Mouse (Mus musculus): ENCODE data around the gene Zfx. TPM values are rescaled to one million over a fixed set of nuclear protein-coding genes. Genes with fewer than 3 reads are reported as not detected.

Gene Zfx
- polyA plus RNA-seq (2015; fragmentation: Nextera tagmentation; extraction: Ambion mirVana): 18.1 and 19.1 TPM in 2 replicates

DNA sequence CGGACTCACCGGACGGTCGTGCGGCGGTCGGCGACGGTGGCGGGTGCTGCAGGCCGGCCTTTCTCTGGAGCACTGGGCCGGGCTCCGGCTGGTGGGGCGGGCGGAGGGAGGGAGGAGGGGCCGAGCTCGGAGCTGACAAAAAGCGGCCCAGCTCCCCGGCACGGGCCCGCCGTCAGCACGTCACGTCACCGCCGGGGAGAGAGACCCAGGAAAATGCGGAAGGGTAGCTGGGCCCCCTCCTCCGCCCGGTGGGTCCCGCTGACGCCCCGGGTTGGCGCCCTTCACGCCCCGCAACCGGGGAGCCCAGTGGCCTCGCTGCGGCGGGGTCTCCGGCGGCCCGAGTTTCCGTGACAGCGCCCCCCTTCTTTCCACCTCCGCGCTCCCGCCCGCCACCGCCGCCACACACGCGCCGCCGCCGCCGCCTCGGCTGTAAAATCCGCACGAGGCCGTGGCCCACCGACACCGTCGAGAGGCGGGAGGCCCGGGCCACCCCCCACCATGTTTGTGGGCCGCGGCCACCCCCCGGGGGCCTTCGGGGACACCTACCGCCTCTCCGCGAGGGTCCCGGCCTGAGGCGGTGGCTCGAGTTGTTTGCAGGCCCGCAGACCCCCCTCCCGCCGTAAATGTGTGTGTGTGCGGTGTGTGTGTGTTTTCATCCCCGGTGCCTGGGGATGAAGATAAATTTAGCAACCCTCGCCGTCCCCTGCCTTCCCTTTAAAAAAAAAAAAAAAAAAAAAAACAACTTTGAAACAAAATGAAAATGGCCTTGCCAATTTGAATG is at the start of gene Zfx:
TSS of gene Zfx (minus strand) at position 644 of the 781 bp plus-strand sequence.
- peaks cover 18% of the 10 kb centered on the region for H3K27me3 ChIP-seq (replicated peaks; ENCODE audit: control insufficient read depth, insufficient read depth, low read length)

DNA sequence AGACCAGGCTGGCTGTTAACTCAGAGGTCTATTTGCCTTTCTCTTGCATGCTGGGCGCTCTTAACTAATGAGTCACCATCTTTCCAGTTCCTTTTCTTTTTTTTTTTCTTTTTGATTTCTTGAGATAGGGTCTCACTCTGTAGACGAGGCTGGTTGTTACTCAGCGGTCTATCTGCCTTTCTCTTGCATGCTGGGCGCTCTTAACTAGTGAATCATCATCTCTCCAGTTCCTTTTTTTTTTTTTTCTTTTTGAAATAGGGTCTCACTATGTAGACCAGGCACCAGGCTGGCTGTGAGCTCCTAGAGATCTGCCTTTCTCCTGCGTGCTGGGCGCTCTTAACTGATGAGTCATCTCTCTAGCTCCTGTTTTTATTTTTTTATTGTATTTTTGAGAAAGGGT is 45.8 kb upstream of the Zfx start:
- H3K36me3 ChIP-seq (ENCODE audit: control insufficient read depth, insufficient read depth, low read length): no peaks in the 10 kb centered on the region
- H3K9me3 ChIP-seq (ENCODE audit: control insufficient read depth, low read length): no peaks in the 10 kb centered on the region
- no peak overlapping the region for H3K27ac ChIP-seq (ENCODE audit: low read depth, low read length)
- no peak overlapping the region for H3K9ac ChIP-seq (ENCODE audit: low read depth, low read length)
- whole genome bisulfite sequencing: 86% methylated on average over 6 of the region's 6 CpGs
- peaks cover 24% of the 10 kb centered on the region for H3K27me3 ChIP-seq (replicated peaks; ENCODE audit: control insufficient read depth, insufficient read depth, low read length)
- no peak for ATAC-seq
- H3K4me2 ChIP-seq (ENCODE audit: low read length): no peak overlapping the region
- H3K4me1 ChIP-seq (ENCODE audit: control insufficient read depth, insufficient read depth, low read depth, low read length): no peaks in the 10 kb centered on the region
- no peak overlapping the region for H3K4me3 ChIP-seq (ENCODE audit: low read length)

More for the DNA sequence above, at the start of gene Zfx:
- 20% methylated on average over 32 of the region's 82 CpGs for WGBS
- H3K36me3 ChIP-seq (ENCODE audit: control insufficient read depth, insufficient read depth, low read length): no peaks in the 10 kb centered on the region
- H3K4me1 ChIP-seq (ENCODE audit: control insufficient read depth, insufficient read depth, low read depth, low read length): no peaks in the 10 kb centered on the region; the same call in 1 of the 2 replicates
- peak within 1 kb of the TSS; percentile 89 for H3K9ac ChIP-seq (ENCODE audit: low read depth, low read length)
- H3K4me2 ChIP-seq (ENCODE audit: low read length): peak within 1 kb of the TSS; percentile 52
- peak; percentile 79 for ATAC-seq
- H3K9me3 ChIP-seq (ENCODE audit: control insufficient read depth, low read length): no peaks in the 10 kb centered on the region; the same call in 1 of the 2 replicates
- peak within 1 kb of the TSS; percentile 61 for H3K4me3 ChIP-seq (ENCODE audit: low read length)
- H3K27ac ChIP-seq (ENCODE audit: low read depth, low read length): peak within 1 kb of the TSS; percentile 99

DNA sequence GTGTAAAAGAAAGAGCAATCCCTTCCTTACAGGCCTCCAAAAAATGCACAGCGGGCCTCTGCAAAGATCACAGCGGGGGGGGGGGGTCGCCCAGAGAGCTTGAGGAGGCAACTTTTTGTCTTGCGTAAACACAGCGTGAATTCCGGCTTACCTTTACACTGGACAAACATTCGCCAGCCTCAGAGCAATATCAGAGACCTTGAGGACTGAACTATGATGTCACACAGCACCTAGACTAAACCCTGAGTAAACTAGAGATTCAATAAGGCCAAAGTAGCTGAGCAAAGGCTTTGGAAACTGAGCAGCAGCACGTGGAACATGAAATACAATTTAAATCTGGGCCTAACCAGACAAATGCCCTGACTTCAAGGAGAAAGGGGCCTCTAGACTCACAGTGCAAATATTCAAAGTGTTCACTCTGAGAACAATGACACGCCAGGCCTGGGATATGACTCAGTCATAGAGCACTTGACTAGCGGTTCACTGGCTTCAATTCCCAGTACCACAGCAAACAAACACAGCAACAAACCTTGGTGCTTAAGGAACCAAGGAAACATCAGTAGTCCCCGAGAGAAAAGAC is 28.8 kb upstream of the Zfx start:
- H3K27me3 ChIP-seq (replicated peaks; ENCODE audit: control insufficient read depth, insufficient read depth, low read length): peaks cover 21% of the 10 kb centered on the region

DNA sequence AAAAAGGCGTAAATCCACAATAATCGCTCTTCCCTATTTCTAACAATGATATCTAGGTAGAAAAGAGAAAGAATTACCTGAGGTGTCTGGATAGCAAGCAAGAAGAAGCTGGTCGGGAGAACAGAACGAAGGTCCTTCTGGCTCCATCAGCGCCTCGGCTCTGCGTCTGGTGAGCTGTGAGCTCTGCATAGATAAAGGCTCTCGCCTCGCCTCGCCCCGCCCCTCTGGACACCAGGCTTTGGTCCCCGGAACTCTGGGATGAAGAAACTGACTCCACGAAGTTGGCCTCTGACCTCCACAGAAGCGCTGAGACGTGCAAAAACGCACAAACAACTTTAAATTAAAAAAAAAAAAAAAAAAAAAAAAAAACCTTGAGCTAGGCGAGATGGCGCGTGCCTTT is 27.0 kb upstream of the Zfx start:
- H3K9me3 ChIP-seq (ENCODE audit: control insufficient read depth, low read length): no peaks in the 10 kb centered on the region
- no peak for ATAC-seq
- no peaks in the 10 kb centered on the region for H3K4me1 ChIP-seq (ENCODE audit: control insufficient read depth, insufficient read depth, low read depth, low read length)
- H3K4me2 ChIP-seq (ENCODE audit: low read length): no peak overlapping the region
- H3K9ac ChIP-seq (ENCODE audit: low read depth, low read length): no peak overlapping the region
- H3K36me3 ChIP-seq (ENCODE audit: control insufficient read depth, insufficient read depth, low read length): no peaks in the 10 kb centered on the region
- WGBS: 82% methylated on average over 19 of the region's 19 CpGs
- H3K27me3 ChIP-seq (replicated peaks; ENCODE audit: control insufficient read depth, insufficient read depth, low read length): peaks cover 23% of the 10 kb centered on the region
- no peak overlapping the region for H3K4me3 ChIP-seq (ENCODE audit: low read length)
- H3K27ac ChIP-seq (ENCODE audit: low read depth, low read length): no peak overlapping the region

More for the DNA sequence above, 28.8 kb upstream of the Zfx start:
- Histone ChIP-seq H3K4me2 (ENCODE audit: low read length) (no peak overlapping the region), H3K9me3 (ENCODE audit: control insufficient read depth, low read length) (no peaks in the 10 kb centered on the region), H3K36me3 (ENCODE audit: control insufficient read depth, insufficient read depth, low read length) (no peaks in the 10 kb centered on the region), H3K9ac (ENCODE audit: low read depth, low read length) (no peak overlapping the region), H3K27ac (ENCODE audit: low read depth, low read length) (no peak overlapping the region), H3K4me3 (ENCODE audit: low read length) (no peak overlapping the region), H3K4me1 (ENCODE audit: control insufficient read depth, insufficient read depth, low read depth, low read length) (no peaks in the 10 kb centered on the region)
- no peak for ATAC-seq
- WGBS: 33% methylated on average over 11 of the region's 11 CpGs

DNA sequence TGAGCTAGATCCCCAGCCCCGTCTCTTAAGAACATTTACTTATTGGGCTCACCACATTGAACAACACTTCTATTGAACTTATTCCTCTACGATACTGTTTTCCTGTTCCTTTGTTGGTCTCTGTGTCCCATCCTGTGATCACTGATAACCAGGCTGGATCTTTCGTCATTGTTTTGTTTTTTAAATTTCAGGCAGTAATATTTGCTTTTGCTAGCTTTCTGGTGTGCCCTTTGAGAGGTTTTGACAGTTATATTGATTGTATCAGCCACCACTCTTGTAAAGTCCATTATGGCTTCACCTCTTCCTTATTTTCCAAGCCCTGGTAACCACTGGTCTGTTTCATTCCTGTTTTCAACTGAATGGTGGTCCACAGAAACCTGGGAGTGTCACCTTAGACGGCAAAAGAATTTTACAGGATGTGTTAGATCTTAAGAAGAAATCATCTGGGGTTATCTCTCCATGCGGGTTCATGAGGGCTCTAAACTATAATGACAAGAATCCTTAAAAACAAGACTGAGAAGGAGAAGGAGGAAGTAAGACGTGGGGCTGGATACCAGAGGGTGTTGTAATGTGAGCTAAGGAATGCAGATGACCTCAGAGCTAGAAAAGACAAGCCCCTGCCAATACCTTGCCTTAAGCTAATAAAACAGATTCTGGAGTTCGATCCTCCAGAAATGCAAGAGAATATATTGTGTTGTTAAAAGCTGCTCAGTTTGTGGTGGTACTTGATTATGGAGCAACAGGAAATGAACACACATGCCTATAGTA is 18.7 kb upstream of the Zfx start:
- Histone ChIP-seq H3K4me2 (ENCODE audit: low read length) (no peak overlapping the region), H3K36me3 (ENCODE audit: control insufficient read depth, insufficient read depth, low read length) (no peaks in the 10 kb centered on the region), H3K27me3 (replicated peaks; ENCODE audit: control insufficient read depth, insufficient read depth, low read length) (peaks cover 20% of the 10 kb centered on the region), H3K4me3 (ENCODE audit: low read length) (no peak overlapping the region), H3K9me3 (ENCODE audit: control insufficient read depth, low read length) (no peaks in the 10 kb centered on the region), H3K9ac (ENCODE audit: low read depth, low read length) (no peak overlapping the region), H3K27ac (ENCODE audit: low read depth, low read length) (no peak overlapping the region), H3K4me1 (ENCODE audit: control insufficient read depth, insufficient read depth, low read depth, low read length) (no peaks in the 10 kb centered on the region)
- WGBS: 79% methylated on average over 7 of the region's 7 CpGs
- ATAC-seq: no peak

DNA sequence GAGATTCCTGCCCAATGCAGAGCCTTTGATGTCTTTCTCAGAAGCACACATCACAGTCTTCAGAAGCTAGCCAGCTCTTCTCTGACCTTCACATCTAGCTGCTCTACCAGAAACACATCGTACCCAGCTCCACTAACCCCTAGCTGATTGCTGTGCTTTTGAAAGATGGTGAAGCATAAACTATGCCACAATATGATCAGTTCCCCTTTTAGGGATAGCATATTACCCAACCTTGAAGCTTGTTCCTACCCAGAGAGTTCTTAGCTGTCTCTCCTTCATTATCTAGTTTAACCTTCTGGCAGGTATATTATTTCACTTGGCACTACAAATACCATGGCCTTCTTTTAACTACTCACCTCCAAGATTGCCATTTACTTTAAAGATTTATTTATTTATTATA is 16.6 kb upstream of the Zfx start:
- H3K9me3 ChIP-seq (ENCODE audit: control insufficient read depth, low read length): no peaks in the 10 kb centered on the region
- WGBS: 89% methylated on average over 1 of the region's 1 CpGs
- no peaks in the 10 kb centered on the region for H3K36me3 ChIP-seq (ENCODE audit: control insufficient read depth, insufficient read depth, low read length)
- no peak overlapping the region for H3K4me2 ChIP-seq (ENCODE audit: low read length)
- no peak overlapping the region for H3K9ac ChIP-seq (ENCODE audit: low read depth, low read length)
- no peak overlapping the region for H3K27ac ChIP-seq (ENCODE audit: low read depth, low read length)
- no peak overlapping the region for H3K4me3 ChIP-seq (ENCODE audit: low read length)
- H3K4me1 ChIP-seq (ENCODE audit: control insufficient read depth, insufficient read depth, low read depth, low read length): no peaks in the 10 kb centered on the region
- ATAC-seq: no peak
- H3K27me3 ChIP-seq (replicated peaks; ENCODE audit: control insufficient read depth, insufficient read depth, low read length): peaks cover 23% of the 10 kb centered on the region

DNA sequence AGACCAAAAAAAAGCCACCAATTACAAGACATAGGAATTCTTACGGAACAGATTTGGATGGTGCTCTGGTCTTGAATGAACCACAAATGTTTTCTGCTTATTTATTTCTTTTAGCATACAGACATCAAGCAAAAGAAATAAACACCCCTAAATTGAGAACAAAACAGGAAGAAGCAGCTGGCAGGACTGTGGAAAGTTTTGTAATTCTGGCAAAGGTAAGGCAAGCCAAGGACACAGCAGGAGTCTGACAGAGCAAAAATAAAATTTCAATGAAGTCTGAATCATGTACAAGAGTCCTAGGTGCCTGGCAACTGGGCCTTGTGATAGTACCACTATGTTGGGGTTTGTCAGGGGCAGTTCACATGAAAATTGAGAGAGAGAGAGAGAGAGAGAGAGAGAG is 14.8 kb upstream of the Zfx start:
- no peak overlapping the region for H3K4me2 ChIP-seq (ENCODE audit: low read length)
- no peaks in the 10 kb centered on the region for H3K36me3 ChIP-seq (ENCODE audit: control insufficient read depth, insufficient read depth, low read length)
- no peak for ATAC-seq
- H3K4me3 ChIP-seq (ENCODE audit: low read length): no peak overlapping the region
- H3K4me1 ChIP-seq (ENCODE audit: control insufficient read depth, insufficient read depth, low read depth, low read length): no peaks in the 10 kb centered on the region
- no peak overlapping the region for H3K9ac ChIP-seq (ENCODE audit: low read depth, low read length)
- no peaks in the 10 kb centered on the region for H3K9me3 ChIP-seq (ENCODE audit: control insufficient read depth, low read length)
- H3K27me3 ChIP-seq (replicated peaks; ENCODE audit: control insufficient read depth, insufficient read depth, low read length): peaks cover 17% of the 10 kb centered on the region
- WGBS: 80% methylated on average over 1 of the region's 1 CpGs
- H3K27ac ChIP-seq (ENCODE audit: low read depth, low read length): no peak overlapping the region

DNA sequence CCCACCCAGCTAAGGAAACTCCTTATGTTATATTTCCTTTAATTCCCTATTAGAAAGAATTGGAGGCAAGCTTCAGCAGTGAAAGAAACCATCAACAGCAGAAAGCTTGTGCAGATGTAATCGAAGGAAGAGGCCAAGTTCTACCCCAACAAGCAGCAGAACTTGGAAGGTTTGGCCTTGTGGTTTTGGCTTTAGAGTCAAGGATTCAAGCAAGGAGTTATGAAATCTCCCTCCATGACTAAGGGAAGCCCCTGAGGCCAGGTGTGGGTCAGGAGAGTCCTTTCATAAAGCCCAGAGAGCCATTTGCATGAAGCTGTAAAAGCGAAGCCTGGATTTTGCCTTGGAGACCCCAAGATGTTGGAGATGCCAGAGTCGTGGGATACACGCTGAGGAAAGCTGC is 11.6 kb upstream of the Zfx start:
- no peaks in the 10 kb centered on the region for H3K4me1 ChIP-seq (ENCODE audit: control insufficient read depth, insufficient read depth, low read depth, low read length)
- peaks cover 30% of the 10 kb centered on the region for H3K27me3 ChIP-seq (replicated peaks; ENCODE audit: control insufficient read depth, insufficient read depth, low read length)
- ATAC-seq: no peak
- no peaks in the 10 kb centered on the region for H3K36me3 ChIP-seq (ENCODE audit: control insufficient read depth, insufficient read depth, low read length)
- no peaks in the 10 kb centered on the region for H3K9me3 ChIP-seq (ENCODE audit: control insufficient read depth, low read length)
- no peak overlapping the region for H3K9ac ChIP-seq (ENCODE audit: low read depth, low read length)
- no peak overlapping the region for H3K27ac ChIP-seq (ENCODE audit: low read depth, low read length)
- WGBS: 74% methylated on average over 4 of the region's 4 CpGs
- H3K4me2 ChIP-seq (ENCODE audit: low read length): no peak overlapping the region
- no peak overlapping the region for H3K4me3 ChIP-seq (ENCODE audit: low read length)

DNA sequence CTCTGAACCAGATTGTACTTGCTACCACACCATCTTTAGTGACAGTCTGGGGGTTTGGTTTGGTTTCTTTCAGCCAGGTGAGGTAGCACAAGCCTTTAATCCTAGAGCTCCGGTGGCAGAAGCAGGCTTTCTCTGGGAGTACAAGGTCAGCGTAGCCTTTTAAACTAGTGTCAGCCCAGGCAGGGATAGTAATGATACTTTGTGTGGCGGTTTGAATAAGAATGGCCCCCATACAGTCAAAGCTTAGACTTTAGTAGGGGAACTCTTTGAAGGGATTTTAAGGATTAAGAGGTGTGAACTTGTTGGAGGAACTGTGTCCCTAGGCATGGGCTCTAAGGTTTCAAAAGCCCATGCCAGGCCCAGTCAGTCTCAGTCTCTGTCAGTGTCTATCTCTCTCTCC is 10.0 kb upstream of the Zfx start:
- peaks cover 27% of the 10 kb centered on the region for H3K27me3 ChIP-seq (replicated peaks; ENCODE audit: control insufficient read depth, insufficient read depth, low read length)
- H3K27ac ChIP-seq (ENCODE audit: low read depth, low read length): no peak overlapping the region
- no peaks in the 10 kb centered on the region for H3K9me3 ChIP-seq (ENCODE audit: control insufficient read depth, low read length)
- H3K4me2 ChIP-seq (ENCODE audit: low read length): no peak overlapping the region
- H3K9ac ChIP-seq (ENCODE audit: low read depth, low read length): no peak overlapping the region
- no peak for ATAC-seq
- no peaks in the 10 kb centered on the region for H3K36me3 ChIP-seq (ENCODE audit: control insufficient read depth, insufficient read depth, low read length)
- WGBS: 46% methylated on average over 3 of the region's 3 CpGs
- no peaks in the 10 kb centered on the region for H3K4me1 ChIP-seq (ENCODE audit: control insufficient read depth, insufficient read depth, low read depth, low read length)
- no peak overlapping the region for H3K4me3 ChIP-seq (ENCODE audit: low read length)
